Mouse (Mus musculus) forebrain, embryonic 13.5 days (tissue): ENCODE measurements at regions not wholly inside any gene's neighbourhood (a gene's known extent, or its start where the extent isn't known, plus 50 kb on each side); places are given as distances from the start of the nearest gene placed in this dataset.

Experiments used
- ATAC-seq: fragments of 200-750 bp; cut with Nextera tagmentation; 2 replicates; pipeline ENCODE4 v1.8.0; 2017
- H3K27ac ChIP-seq: fragments of 300-500 bp; sonication (generic); 2 replicates; pipeline ENCODE4 v1.5.1; 2015; ENCODE audit warnings: inconsistent platforms, mild to moderate bottlenecking, moderate library complexity
- H3K27me3 ChIP-seq: fragments of 300-500 bp; sonication (generic); 2 replicates; pipeline ENCODE4 v1.6.1; 2015; ENCODE audit warnings: mild to moderate bottlenecking, inconsistent platforms
- H3K36me3 ChIP-seq: fragments of 300-500 bp; sonication (generic); 2 replicates; pipeline ENCODE4 v1.6.1; 2015; ENCODE audit warnings: mild to moderate bottlenecking, inconsistent platforms; ENCODE audit not compliant: poor library complexity, severe bottlenecking
- H3K4me1 ChIP-seq: fragments of 300-500 bp; sonication (generic); 2 replicates; pipeline ENCODE4 v1.6.1; 2015; ENCODE audit warnings: inconsistent platforms
- H3K4me2 ChIP-seq: fragments of 300-500 bp; sonication (generic); 2 replicates; pipeline ENCODE4 v1.6.1; 2015; ENCODE audit warnings: inconsistent platforms, mild to moderate bottlenecking, moderate library complexity
- H3K4me3 ChIP-seq: fragments of 300-500 bp; sonication (generic); 2 replicates; pipeline ENCODE4 v1.5.1; 2015; ENCODE audit warnings: mild to moderate bottlenecking, inconsistent platforms
- H3K9ac ChIP-seq: fragments of 300-500 bp; sonication (generic); 2 replicates; pipeline ENCODE4 v1.6.1; 2015; ENCODE audit warnings: mild to moderate bottlenecking, inconsistent platforms
- H3K9me3 ChIP-seq: fragments of 300-500 bp; sonication (generic); replicated peaks from 2 replicates; pipeline ENCODE4 v1.6.1; 2016; ENCODE audit warnings: inconsistent platforms
- WGBS: fragments of 180-500 bp; shearing (Covaris S2); methylation state at CpG from one replicate; pipeline ENCODE4 v1.1.7; 2015; 5-methylcytosine and 5-hydroxymethylcytosine counted together

DNA sequence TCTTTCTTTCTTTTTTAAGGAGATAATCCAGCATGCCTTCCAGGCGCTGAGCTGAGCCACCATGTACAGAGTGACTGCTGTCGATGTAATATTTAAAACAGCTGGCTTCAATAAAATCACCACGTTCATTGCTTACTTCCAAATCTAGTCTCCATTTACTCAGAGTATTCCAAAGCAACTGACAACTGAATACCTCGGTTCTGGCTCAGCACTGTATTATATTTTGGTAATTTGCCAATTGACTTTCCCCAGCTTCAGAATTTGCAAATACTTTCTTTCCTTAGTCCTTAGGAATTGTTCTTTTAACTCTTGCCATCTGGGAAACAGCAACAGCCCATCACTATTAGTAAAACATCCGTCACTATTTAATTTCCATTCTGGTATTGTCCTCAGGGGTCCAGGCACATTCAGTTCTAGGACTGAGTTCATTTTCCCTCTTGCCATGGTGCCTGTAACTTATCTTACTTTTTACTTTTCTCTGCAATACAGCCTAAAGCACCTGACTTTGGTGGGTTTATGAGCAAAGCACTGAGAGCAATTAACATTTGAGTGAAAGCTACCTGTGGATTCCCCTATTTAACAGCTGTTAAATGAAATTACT lies 871.8 kb downstream of the Tbl1xr1 start:
- H3K4me2 ChIP-seq: no peak overlapping the region
- H3K4me1 ChIP-seq: no peaks in the 10 kb centered on the region
- H3K9me3 ChIP-seq: no peaks in the 10 kb centered on the region
- H3K27me3 ChIP-seq: no peaks in the 10 kb centered on the region
- H3K9ac ChIP-seq: no peak overlapping the region
- H3K27ac ChIP-seq: no peak overlapping the region
- WGBS: 76% methylated on average over 5 of the region's 5 CpGs
- H3K4me3 ChIP-seq: no peak overlapping the region
- ATAC-seq: no peak
- H3K36me3 ChIP-seq: no peaks in the 10 kb centered on the region

DNA sequence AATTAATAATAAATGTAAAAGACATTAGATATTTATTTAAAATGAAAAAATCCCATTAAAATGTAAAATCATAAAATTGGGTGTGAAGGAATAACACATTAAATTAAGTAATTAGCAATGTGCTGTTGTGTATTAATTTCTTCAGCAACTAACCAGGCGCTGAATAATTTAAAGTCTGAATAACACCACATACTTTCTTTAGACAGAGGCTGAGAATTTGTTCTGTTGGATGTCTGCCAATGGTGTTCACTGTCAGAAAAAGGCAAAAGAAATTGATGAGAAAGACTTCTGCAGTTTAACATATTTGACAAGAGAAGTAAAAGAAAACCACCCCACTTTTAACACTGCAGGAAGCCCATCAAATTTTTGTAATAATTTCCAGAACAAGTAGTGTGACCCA lies 881.0 kb downstream of the Tbl1xr1 start:
- no peak overlapping the region for H3K9ac ChIP-seq
- no peak overlapping the region for H3K4me2 ChIP-seq
- no peak overlapping the region for H3K4me3 ChIP-seq
- H3K27me3 ChIP-seq: no peaks in the 10 kb centered on the region
- no peaks in the 10 kb centered on the region for H3K36me3 ChIP-seq
- H3K9me3 ChIP-seq: no peaks in the 10 kb centered on the region
- 51% methylated on average over 1 of the region's 1 CpGs for WGBS
- H3K4me1 ChIP-seq: no peaks in the 10 kb centered on the region
- H3K27ac ChIP-seq: no peak overlapping the region
- peak; percentile 53; the same call in 1 of the 2 replicates for ATAC-seq

DNA sequence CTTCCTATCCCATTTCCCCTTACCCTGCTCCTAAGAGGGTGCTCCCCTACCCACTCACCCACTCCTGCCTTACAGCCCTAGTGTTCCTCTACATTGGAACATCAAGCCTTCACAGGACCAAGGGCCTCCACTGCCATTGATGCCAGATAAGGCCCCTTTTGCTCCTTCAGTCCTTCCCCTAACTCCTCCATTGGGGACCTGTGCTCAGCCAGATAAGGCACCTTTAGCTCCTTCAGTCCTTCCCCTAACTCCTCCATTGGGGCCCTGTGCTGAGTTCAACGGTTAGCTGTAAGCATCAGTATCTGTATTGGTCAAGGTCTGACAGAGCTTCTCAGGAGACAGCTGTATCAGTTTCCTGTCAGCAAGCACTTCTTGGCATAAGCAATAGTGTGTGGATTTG lies 896.2 kb downstream of the Tbl1xr1 start:
- Histone ChIP-seq H3K36me3 (no peaks in the 10 kb centered on the region), H3K4me2 (no peak overlapping the region), H3K4me3 (no peak overlapping the region), H3K4me1 (no peaks in the 10 kb centered on the region), H3K9me3 (no peaks in the 10 kb centered on the region), H3K27ac (no peak overlapping the region), H3K27me3 (no peaks in the 10 kb centered on the region), H3K9ac (no peak overlapping the region)
- ATAC-seq: no peak
- WGBS: 81% methylated on average over 1 of the region's 1 CpGs

DNA sequence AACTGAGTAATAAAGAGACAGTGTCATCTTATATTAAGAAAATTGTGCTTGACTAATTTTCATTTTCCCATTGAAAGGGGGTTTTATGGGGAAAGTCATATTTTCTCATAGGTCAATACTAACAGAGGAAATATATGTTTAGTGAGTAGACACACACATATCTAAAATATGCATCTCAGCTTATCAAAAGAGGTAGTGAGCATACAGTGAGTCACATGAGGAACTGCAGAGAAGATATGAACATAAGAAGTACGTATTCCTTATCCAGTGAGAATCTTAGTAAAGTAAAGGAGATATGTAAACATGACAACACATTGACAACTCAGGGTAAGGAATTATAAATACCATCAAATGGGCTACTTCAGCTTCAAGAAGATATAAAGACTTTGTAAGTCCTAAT lies 900.3 kb downstream of the Tbl1xr1 start:
- H3K27ac ChIP-seq: no peak overlapping the region
- H3K4me1 ChIP-seq: no peaks in the 10 kb centered on the region
- no peak overlapping the region for H3K4me3 ChIP-seq
- 77% methylated on average over 1 of the region's 1 CpGs for WGBS
- H3K27me3 ChIP-seq: no peaks in the 10 kb centered on the region
- H3K9me3 ChIP-seq: no peaks in the 10 kb centered on the region
- no peak overlapping the region for H3K4me2 ChIP-seq
- no peaks in the 10 kb centered on the region for H3K36me3 ChIP-seq
- ATAC-seq: no peak
- no peak overlapping the region for H3K9ac ChIP-seq

DNA sequence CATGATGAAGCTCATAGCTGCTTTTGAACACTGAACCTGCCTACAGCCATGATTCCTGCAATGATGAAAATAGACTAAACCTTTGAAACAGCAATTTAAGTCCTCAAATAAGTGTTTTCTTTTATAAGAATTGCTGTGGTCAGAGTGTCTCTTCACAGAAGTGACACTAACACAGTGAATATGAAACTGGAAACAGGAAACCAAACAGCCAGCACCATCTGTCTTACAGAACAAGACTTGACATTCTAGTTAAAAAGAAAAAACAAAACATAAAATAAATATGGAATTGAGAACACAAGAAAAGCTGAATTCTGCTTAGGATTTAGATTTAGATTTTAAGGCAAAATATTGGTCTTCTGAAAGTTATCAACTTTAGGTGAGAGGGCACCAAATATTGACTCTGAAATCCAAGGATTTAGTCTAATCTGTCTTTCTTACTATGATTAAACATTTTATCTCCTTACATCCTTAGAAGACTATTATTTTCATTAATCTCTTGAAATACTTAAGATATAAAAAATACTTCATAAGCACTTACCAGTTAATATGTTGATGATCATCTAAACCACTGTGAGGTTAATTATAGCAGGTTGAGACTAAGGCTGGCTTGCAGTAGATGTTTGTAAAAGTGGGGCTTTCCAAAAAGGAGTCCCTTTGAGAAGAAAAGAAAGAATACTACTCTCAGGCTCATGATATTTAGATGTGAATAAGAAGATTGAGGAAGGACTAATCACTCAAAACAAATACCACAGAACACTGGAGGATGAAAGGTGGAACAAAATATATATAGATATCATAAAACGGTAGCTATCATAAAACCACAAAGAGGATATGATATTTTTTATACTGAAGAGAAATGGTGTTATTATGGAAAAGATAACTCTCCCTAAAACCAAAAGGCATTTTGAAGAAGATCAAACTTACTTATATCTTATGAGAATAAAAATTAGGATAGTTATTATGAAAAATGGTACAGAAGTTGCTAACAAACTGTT lies 903.7 kb downstream of the Tbl1xr1 start:
- WGBS: 90% methylated on average over 1 of the region's 1 CpGs
- Histone ChIP-seq H3K27ac (no peak overlapping the region), H3K4me3 (no peak overlapping the region), H3K9ac (no peak overlapping the region), H3K27me3 (no peaks in the 10 kb centered on the region), H3K9me3 (no peaks in the 10 kb centered on the region), H3K36me3 (no peaks in the 10 kb centered on the region), H3K4me2 (no peak overlapping the region), H3K4me1 (no peaks in the 10 kb centered on the region)
- no peak for ATAC-seq

DNA sequence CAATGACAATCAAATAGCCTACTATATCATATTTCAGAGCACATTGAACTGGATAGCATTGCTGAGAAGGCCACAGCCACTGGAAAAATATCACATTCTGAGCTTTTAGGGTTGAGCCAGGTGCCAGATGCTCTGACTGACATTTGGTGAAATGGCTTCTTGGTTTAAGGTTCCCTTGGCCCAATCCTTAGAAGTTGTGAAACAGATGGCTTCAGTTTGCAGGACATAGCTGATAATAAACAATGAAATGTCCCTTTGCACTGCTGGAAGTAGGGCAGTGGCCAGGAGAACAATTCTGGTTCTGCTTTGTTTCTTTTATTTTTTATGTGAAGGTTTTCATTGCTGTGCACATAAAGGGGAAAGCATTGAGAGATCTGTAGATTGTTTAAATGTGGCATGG lies 906.0 kb downstream of the Tbl1xr1 start:
- Histone ChIP-seq H3K4me1 (no peaks in the 10 kb centered on the region), H3K9me3 (no peaks in the 10 kb centered on the region), H3K27me3 (no peaks in the 10 kb centered on the region), H3K9ac (no peak overlapping the region), H3K4me2 (no peak overlapping the region), H3K27ac (no peak overlapping the region), H3K36me3 (no peaks in the 10 kb centered on the region), H3K4me3 (no peak overlapping the region)
- ATAC-seq: no peak

DNA sequence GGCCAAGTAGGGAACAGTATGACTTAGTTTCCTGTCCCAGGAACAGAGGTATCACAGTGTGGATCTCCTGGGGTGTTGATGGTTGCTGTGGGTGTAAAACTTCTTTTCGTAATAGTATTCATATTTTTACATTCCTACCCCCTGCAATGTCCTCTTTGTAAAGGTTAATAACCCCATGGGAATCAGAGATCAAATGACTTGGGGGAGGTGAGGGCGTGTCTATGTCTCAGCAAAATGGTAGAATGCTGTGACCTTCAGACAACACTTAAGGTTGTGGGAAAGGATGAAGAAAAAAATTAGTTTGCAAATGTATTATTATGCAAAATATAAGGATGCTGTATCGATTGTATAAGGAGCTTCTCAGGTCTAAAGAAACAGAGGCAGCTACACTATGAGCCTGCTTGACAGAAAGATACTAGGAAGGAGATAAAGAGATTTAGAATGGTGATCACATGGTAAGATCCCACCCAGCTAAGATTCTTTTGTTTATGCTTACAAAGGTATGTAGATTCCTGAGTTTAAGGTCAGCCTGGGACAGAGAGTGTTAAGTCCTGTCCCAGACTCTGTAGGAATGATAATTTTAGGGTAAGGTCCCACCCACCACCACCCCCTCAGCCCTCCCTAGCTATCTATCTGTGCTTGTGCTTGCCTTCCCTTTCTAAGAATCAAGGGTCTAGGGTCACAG lies 913.8 kb downstream of the Tbl1xr1 start:
- H3K9me3 ChIP-seq: no peaks in the 10 kb centered on the region
- WGBS: 79% methylated on average over 3 of the region's 3 CpGs
- H3K4me2 ChIP-seq: no peak overlapping the region
- H3K27me3 ChIP-seq: no peaks in the 10 kb centered on the region
- H3K9ac ChIP-seq: no peak overlapping the region
- no peaks in the 10 kb centered on the region for H3K4me1 ChIP-seq
- H3K27ac ChIP-seq: no peak overlapping the region
- H3K4me3 ChIP-seq: no peak overlapping the region
- no peaks in the 10 kb centered on the region for H3K36me3 ChIP-seq
- no peak for ATAC-seq

DNA sequence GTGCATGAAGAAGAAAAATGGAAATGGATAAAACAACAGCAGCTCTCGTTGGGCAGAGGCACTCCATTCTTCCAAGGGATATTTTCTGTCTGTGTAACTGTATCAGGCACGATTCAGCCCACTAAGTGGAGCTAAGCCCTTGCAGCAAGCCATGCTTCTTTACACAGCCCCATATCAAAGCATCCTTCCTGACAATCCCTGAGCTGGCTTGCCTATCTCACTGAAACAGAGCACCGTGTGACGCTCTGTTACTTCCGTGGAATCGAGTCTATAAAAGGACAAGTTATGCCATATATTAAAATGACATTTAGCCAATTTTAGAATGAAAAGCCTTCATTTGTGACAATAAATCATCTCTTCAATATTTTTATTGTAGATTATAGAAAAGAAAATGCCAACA lies 918.8 kb downstream of the Tbl1xr1 start:
- 88% methylated on average over 6 of the region's 6 CpGs for WGBS
- no peak for ATAC-seq

DNA sequence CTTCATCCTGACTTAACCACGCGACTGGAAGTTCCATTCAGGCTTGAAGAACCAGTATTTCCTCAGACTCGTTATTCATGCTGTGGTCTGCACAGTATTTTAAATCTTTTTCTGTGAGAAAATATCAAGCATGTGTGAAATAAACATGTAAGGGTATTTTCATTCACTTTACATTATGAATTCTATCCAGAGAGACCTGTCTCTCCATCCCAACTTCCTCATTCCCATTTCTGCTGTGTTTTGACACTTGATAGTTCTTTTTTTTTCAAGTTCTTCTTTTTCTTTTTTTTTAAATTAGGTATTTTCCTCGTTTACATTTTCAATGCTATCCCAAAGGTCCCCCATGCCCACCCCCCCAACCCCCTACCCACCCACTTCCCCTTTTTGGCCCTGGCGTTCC lies 919.4 kb downstream of the Tbl1xr1 start:
- WGBS: 78% methylated on average over 5 of the region's 5 CpGs
- Histone ChIP-seq H3K36me3 (no peaks in the 10 kb centered on the region), H3K4me3 (no peak overlapping the region), H3K9me3 (no peaks in the 10 kb centered on the region), H3K4me2 (no peak overlapping the region), H3K27me3 (no peaks in the 10 kb centered on the region), H3K27ac (no peak overlapping the region), H3K4me1 (no peaks in the 10 kb centered on the region), H3K9ac (no peak overlapping the region)
- no peak for ATAC-seq

More for the DNA sequence above, 918.8 kb downstream of the Tbl1xr1 start:
- Histone ChIP-seq H3K27ac (no peak overlapping the region), H3K4me1 (no peaks in the 10 kb centered on the region), H3K9me3 (no peaks in the 10 kb centered on the region), H3K27me3 (no peaks in the 10 kb centered on the region), H3K9ac (no peak overlapping the region), H3K36me3 (no peaks in the 10 kb centered on the region), H3K4me2 (no peak overlapping the region), H3K4me3 (no peak overlapping the region)

DNA sequence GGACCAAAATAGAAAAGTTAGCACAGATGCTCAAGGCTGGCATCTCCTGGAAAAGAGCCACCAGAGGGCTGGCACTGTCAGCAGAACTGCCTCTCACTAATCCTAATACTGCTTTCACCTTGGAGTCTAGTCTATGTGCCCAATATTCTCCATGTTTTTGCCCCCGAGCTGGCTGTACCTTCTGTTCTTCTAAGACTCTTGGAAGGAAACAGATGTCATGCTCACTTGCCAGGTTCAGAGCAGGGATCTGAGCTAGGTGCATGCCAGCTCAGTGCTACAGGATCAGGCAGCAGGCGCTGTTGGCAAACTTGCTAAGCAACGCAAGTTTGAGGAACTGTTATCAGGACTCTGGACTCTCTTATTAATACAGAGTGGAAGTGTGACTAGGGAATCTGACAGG lies 924.6 kb downstream of the Tbl1xr1 start:
- peak; percentile 94 for ATAC-seq
- H3K27ac ChIP-seq: no peak overlapping the region
- H3K4me2 ChIP-seq: no peak overlapping the region
- no peak overlapping the region for H3K9ac ChIP-seq
- H3K36me3 ChIP-seq: no peaks in the 10 kb centered on the region
- no peak overlapping the region for H3K4me3 ChIP-seq
- H3K27me3 ChIP-seq: no peaks in the 10 kb centered on the region
- 80% methylated on average over 3 of the region's 3 CpGs for WGBS
- H3K4me1 ChIP-seq: no peaks in the 10 kb centered on the region
- H3K9me3 ChIP-seq: no peaks in the 10 kb centered on the region

DNA sequence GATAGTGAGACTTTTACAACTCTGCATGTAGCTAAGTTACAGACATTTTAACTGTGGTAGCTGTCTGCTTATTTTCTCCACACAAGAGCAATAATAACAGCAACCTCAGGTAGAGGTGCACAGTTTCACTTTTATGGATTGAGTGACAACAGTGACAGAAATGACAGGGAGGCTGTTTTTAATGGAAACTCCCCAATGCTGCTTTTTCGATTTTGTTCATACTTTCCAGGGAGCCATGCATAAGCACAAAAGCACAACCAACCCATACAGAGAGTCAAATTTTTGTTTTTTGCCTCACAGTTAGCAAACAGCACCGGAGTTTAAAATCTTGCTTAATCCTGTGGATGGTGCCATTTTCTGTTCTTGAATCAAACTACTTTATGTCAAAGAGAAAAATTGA lies 955.6 kb downstream of the Tbl1xr1 start:
- WGBS: 77% methylated on average over 2 of the region's 2 CpGs
- H3K4me1 ChIP-seq: no peaks in the 10 kb centered on the region
- ATAC-seq: no peak
- H3K9ac ChIP-seq: no peak overlapping the region
- no peak overlapping the region for H3K4me3 ChIP-seq
- no peaks in the 10 kb centered on the region for H3K9me3 ChIP-seq
- no peak overlapping the region for H3K4me2 ChIP-seq
- H3K36me3 ChIP-seq: no peaks in the 10 kb centered on the region
- no peak overlapping the region for H3K27ac ChIP-seq
- H3K27me3 ChIP-seq: no peaks in the 10 kb centered on the region

DNA sequence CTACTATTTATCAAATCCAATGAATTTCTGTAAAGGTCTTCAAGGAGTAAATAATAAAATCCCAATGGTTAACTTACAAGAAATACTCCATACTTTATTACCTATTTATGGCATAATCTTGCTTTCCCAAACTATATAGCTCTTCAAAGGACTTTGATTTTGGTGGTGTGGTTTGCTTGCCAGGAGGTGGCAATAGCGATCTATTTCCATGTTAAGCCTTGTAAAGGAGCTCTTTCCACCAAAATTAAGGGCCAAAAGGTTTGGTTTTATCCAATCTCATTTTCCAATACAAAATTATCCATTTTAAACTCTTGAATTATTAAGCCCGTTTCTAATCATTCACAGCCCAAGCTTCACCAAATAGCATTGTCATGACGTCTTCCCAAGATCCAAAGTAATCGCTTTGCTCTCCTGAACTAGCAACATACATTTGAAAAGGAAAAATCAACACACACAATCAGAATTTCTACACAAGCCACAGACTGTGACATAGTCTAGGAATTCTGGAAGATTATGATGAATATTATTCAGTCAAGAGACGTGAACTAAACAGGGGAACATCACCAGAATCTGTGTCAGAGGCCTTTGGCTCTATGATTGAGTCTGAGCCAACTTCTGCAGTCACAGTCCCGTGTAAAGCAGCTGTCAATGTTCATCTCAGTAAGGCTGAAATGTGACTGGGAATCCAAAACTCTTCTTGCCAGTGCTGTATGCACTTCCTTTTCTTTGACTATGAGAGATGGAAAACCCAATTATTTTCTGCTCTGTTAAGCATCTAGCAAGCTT lies 986.9 kb downstream of the Tbl1xr1 start:
- no peak overlapping the region for H3K4me3 ChIP-seq
- no peak overlapping the region for H3K27ac ChIP-seq
- no peak overlapping the region for H3K9ac ChIP-seq
- H3K27me3 ChIP-seq: no peaks in the 10 kb centered on the region
- no peaks in the 10 kb centered on the region for H3K9me3 ChIP-seq
- H3K4me1 ChIP-seq: no peaks in the 10 kb centered on the region
- WGBS: 72% methylated on average over 6 of the region's 6 CpGs
- ATAC-seq: no peak
- no peaks in the 10 kb centered on the region for H3K36me3 ChIP-seq
- no peak overlapping the region for H3K4me2 ChIP-seq
